Mouse (Mus musculus) midbrain, postnatal 0 days (tissue): Measurements from ENCODE around the gene Ehd4. TPM values are rescaled to one million over a fixed set of nuclear protein-coding genes. Genes with fewer than 3 reads are reported as not detected.

ENCODE experiments used
- ATAC-seq: fragments of 200-750 bp; cut with Nextera tagmentation; 2 replicates; pipeline ENCODE4 v1.8.0; 2017; ENCODE audit warnings: moderate number of reproducible peaks, mild to moderate bottlenecking, moderate TSS enrichment, moderate library complexity; ENCODE audit not compliant: low FRiP score
- DNase-seq: peaks from one replicate; pipeline ENCODE4 v3.0.0-alpha.2; 2015; ENCODE audit warnings: low spot score
- H3K27ac ChIP-seq: fragments of 300-500 bp; sonication (generic); 2 replicates; pipeline ENCODE4 v1.5.1; 2014; ENCODE audit warnings: low read depth, mild to moderate bottlenecking, low read length, mixed read lengths
- H3K27me3 ChIP-seq: fragments of 300-500 bp; sonication (generic); 2 replicates; pipeline ENCODE4 v1.6.1; 2014; ENCODE audit warnings: low read length, control low read depth, mixed read lengths; ENCODE audit not compliant: insufficient read depth
- H3K36me3 ChIP-seq: fragments of 300-500 bp; sonication (generic); 2 replicates; pipeline ENCODE4 v1.6.1; 2014; ENCODE audit warnings: low read length, control low read depth, mixed read lengths; ENCODE audit not compliant: insufficient read depth
- H3K4me1 ChIP-seq: fragments of 300-500 bp; sonication (generic); 2 replicates; pipeline ENCODE4 v1.6.1; 2014; ENCODE audit warnings: mild to moderate bottlenecking, control low read depth, antibody characterized with exemption, low read length, mixed read lengths; ENCODE audit not compliant: insufficient read depth
- H3K4me2 ChIP-seq: fragments of 300-500 bp; sonication (generic); 2 replicates; pipeline ENCODE4 v1.6.1; 2014; ENCODE audit warnings: low read depth, mild to moderate bottlenecking, low read length, mixed read lengths; ENCODE audit not compliant: poor library complexity, severe bottlenecking
- H3K4me3 ChIP-seq: fragments of 300-500 bp; sonication (generic); 2 replicates; pipeline ENCODE4 v1.5.1; 2014; ENCODE audit warnings: low read depth, mild to moderate bottlenecking, low read length, moderate library complexity
- H3K9ac ChIP-seq: fragments of 300-500 bp; sonication (generic); replicated peaks from 2 replicates; pipeline ENCODE4 v1.6.1; 2014; ENCODE audit warnings: mild to moderate bottlenecking, low read length, moderate library complexity, mixed read lengths; ENCODE audit not compliant: poor library complexity, severe bottlenecking
- H3K9me3 ChIP-seq: fragments of 300-500 bp; sonication (generic); 2 replicates; pipeline ENCODE4 v1.6.1; 2016; ENCODE audit warnings: low read length, control low read depth
- CTCF ChIP-seq: IDR thresholded peaks from 2 replicates; pipeline ENCODE4 v1.5.1; 2016; ENCODE audit warnings: antibody characterized with exemption, mild to moderate bottlenecking
- WGBS: fragments of 180-500 bp; shearing (Covaris S2); extraction: QIAGEN DNeasy Blood & Tissue Kit; methylation state at CpG from one replicate; pipeline ENCODE4 v1.1.7; 2014; 5-methylcytosine and 5-hydroxymethylcytosine counted together
- polyA plus RNA-seq: library from polyadenylated mRNA; unstranded; fragments of >200 nt; fragmentation: Nextera tagmentation; extraction: Ambion mirVana; gene quantifications from 2 replicates; pipeline ENCODE4 v1.2.1, GENCODE M21; 2015
- total RNA-seq: library from RNA; depleted of rRNA; stranded (reverse); fragments of >200 nt; gene quantifications from 2 replicates; pipeline ENCODE4 v1.2.3, GENCODE M21; 2014

Ehd4 gene
- total and polyA plus RNA-seq, 2 experiments from 2014 or later: 9.5 to 16.2 TPM

DNA sequence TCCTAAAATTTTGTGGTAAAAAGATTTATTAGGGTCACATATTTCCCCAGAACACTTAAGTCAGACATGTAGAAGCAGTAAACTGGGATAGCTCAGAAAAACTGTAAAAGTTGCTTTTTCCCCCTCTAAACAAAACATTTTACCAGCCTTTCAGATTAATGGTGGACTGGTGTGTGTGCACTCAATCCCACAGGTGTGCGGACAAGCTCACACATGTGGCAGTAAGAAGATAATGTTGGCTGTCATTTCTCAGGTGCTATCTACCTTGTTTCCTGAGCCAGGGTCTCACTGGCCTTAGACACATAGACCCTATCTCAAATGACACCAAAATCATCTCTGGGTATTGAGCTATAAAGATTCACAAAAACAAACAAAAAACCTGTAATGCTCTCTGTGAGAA is 28.9 kb downstream of the Ehd4 start:
- H3K4me3 ChIP-seq: no peak overlapping the region
- no peak overlapping the region for H3K9ac ChIP-seq
- H3K4me2 ChIP-seq: no peak overlapping the region
- no peaks in the 10 kb centered on the region for H3K9me3 ChIP-seq
- DNase-seq: no peak
- no peaks in the 10 kb centered on the region for H3K4me1 ChIP-seq
- TF ChIP-seq CTCF: no peak
- H3K27me3 ChIP-seq: no peaks in the 10 kb centered on the region
- 100% methylated on average over 1 of the region's 1 CpGs for WGBS
- ATAC-seq: no peak
- H3K27ac ChIP-seq: no peak overlapping the region
- no peaks in the 10 kb centered on the region for H3K36me3 ChIP-seq

DNA sequence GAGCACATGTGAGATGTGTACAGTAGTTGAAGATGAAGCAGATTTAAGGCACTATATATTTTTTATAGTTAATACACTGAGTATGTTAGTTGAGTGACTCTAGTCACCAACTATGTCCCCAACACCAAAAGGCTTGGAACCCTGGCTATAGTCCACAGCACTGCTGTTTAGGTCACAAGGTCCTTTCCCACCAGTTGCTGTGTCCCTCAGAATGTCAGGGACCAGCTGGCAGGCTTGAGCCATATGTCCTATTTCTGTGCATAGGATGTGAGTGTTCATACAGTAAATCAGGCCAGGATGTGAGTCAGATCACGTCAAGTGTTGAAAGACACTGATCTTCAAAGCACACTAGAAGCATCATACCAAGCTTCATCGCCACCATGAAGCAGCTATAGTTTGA is 29.5 kb downstream of the Ehd4 start:
- ATAC-seq: no peak
- no peaks in the 10 kb centered on the region for H3K4me1 ChIP-seq
- WGBS: 88% methylated on average over 2 of the region's 2 CpGs

DNA sequence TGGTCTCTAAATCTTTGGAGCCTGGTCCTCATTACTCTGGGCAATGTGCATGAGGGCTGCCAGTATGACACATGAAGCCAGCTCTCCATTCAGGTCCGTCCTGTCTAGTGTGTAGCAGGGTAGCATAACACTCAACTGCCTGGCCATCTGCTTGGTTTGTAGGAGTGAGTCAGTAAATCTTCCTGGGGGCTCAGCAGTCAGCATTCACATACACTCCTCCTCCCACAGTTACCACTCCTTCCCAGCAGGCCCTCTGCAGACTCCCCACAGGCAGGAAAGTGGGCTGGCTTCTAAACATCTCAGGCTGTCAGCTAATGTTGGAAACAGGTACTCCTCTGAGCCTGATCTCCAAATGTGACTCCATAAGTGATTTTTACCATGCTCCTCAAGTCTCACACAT is 30.3 kb downstream of the Ehd4 start:
- TF ChIP-seq CTCF: no peak
- DNase-seq (no peak), ATAC-seq (no peak)
- Histone ChIP-seq H3K4me2 (no peak overlapping the region), H3K27me3 (no peaks in the 10 kb centered on the region), H3K4me3 (no peak overlapping the region), H3K9me3 (no peaks in the 10 kb centered on the region), H3K4me1 (no peaks in the 10 kb centered on the region), H3K36me3 (no peaks in the 10 kb centered on the region), H3K9ac (no peak overlapping the region), H3K27ac (no peak overlapping the region)
- WGBS: 71% methylated on average over 1 of the region's 1 CpGs

More for the DNA sequence above, 29.5 kb downstream of the Ehd4 start:
- no peak overlapping the region for H3K27ac ChIP-seq
- no peak for DNase-seq
- no peak overlapping the region for H3K9ac ChIP-seq
- no peaks in the 10 kb centered on the region for H3K27me3 ChIP-seq
- no peak overlapping the region for H3K4me2 ChIP-seq
- TF ChIP-seq CTCF: no peak
- H3K9me3 ChIP-seq: no peaks in the 10 kb centered on the region
- no peaks in the 10 kb centered on the region for H3K36me3 ChIP-seq
- no peak overlapping the region for H3K4me3 ChIP-seq

DNA sequence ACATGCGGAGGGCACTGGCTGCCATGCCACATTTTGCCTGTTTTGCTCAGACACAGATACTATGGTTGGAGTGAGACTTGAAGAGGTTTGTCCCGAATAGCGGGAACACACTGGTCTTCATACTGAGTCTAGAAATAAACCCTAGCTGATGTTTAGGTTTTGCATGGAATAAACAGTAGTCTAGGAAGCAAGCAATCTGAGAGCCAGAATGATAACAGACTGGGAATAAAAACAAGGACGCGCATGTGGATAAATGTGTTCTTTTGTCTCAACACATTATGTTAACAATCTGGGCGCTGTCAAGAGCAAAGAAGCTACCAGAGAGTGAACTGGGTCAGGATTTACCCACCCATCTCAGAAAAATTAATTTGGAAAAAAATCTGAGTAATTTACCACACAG is 31.4 kb downstream of the Ehd4 start:
- H3K9ac ChIP-seq: no peak overlapping the region
- no peak overlapping the region for H3K27ac ChIP-seq
- no peak overlapping the region for H3K4me3 ChIP-seq
- WGBS: 94% methylated on average over 6 of the region's 6 CpGs
- no peaks in the 10 kb centered on the region for H3K9me3 ChIP-seq
- no peaks in the 10 kb centered on the region for H3K27me3 ChIP-seq
- no peak overlapping the region for H3K4me2 ChIP-seq
- DNase-seq (no peak), ATAC-seq (no peak)
- no peaks in the 10 kb centered on the region for H3K4me1 ChIP-seq
- H3K36me3 ChIP-seq: no peaks in the 10 kb centered on the region
- no peak for TF ChIP-seq CTCF

DNA sequence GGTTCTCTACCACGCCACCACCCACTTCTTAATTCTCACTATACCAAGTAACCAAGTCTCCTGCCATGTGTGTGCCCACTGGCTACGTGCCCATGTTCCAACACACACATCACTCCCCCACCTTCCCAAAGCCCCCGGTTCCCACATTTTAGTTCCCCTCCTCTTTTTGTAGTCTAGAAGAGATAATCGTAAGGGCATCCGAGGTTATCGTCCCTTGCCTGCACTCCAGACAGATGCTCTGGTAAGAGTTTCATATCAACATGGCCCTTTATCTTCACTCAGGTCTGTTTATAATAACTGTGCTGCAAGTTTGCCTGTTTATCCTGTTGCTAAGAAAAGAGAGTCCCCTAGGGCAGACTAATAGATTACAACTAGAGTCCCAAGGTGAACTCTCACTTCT is 37.1 kb downstream of the Ehd4 start:
- H3K9me3 ChIP-seq: no peaks in the 10 kb centered on the region
- H3K36me3 ChIP-seq: no peaks in the 10 kb centered on the region
- H3K9ac ChIP-seq: no peak overlapping the region
- no peak overlapping the region for H3K27ac ChIP-seq
- DNase-seq: no peak
- whole genome bisulfite sequencing: 94% methylated on average over 6 of the region's 6 CpGs
- no peak for ATAC-seq
- TF ChIP-seq CTCF: no peak
- no peaks in the 10 kb centered on the region for H3K4me1 ChIP-seq
- H3K4me3 ChIP-seq: no peak overlapping the region
- no peak overlapping the region for H3K4me2 ChIP-seq
- no peaks in the 10 kb centered on the region for H3K27me3 ChIP-seq

DNA sequence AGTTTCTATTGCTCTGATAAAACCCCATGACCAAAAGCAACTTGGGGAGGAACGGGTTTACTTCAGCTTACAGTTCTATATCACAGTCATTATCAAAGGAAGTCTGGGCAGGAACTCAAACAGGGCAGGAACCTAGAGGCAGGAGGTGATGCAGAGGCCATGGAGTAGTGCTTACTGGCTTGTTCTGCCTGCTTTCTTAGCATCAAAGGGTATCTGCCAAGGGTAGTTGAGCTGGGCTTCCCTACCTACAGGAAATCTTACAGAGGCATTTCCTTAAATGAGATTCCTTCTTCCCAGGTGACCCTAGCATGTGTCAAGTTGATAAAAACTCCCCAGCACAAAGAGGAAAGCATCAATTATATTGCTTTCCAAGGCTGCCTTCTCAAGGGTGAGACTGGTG is 38.0 kb downstream of the Ehd4 start:
- no peak overlapping the region for H3K9ac ChIP-seq
- no peaks in the 10 kb centered on the region for H3K9me3 ChIP-seq
- DNase-seq: no peak
- H3K36me3 ChIP-seq: no peaks in the 10 kb centered on the region
- no peaks in the 10 kb centered on the region for H3K27me3 ChIP-seq
- H3K4me1 ChIP-seq: no peaks in the 10 kb centered on the region
- no peak overlapping the region for H3K4me2 ChIP-seq
- no peak overlapping the region for H3K27ac ChIP-seq
- H3K4me3 ChIP-seq: no peak overlapping the region
- 97% methylated on average over 1 of the region's 1 CpGs for WGBS
- no peak for TF ChIP-seq CTCF
- ATAC-seq: no peak
